Mouse (Mus musculus) left cerebral cortex, postnatal 36 days (tissue): ENCODE measurements around the gene Hspd1. TPM values are rescaled to one million over a fixed set of nuclear protein-coding genes. Genes with fewer than 3 reads are reported as not detected.

ENCODE experiments used
- DNase-seq, 2 experiments: peaks; one replicate each; pipeline ENCODE4 v3.0.0; 2021 to 2022; ENCODE audit warnings: low spot score in 2 of 2, mixed read lengths in 1 of 2
- intact Hi-C: fragments of 180-260 bp; cut with DNase I; formaldehyde crosslinking; loops from one replicate; pipeline ENCODE4 v1.15.1; 2025
- total RNA-seq, 2 experiments: library from RNA; stranded (reverse); gene quantifications; 2 replicates each; pipeline ENCODE4 v1.2.3; 2021

Hspd1 gene
- total RNA-seq, 2 experiments from 2014 or later, result 150 to 161 TPM

GRCm38 (mm10) chr1:55051671-55052070 lies 36.4 kb downstream of the Hspd1 start:
- DNase-seq, result no peak
- intact Hi-C loops, result loop anchor here (1.0 kb wide), 1 partner anchor 24 kb away; the partner anchor contains the start of gene Sf3b1

- intact Hi-C loops, result no loop called here
- DNase-seq, result no peak
Observed at GRCm38 (mm10) chr1:55048841-55049587, 39.0 kb downstream of the Hspd1 start.

- intact Hi-C loops, result no loop called here
- DNase-seq, result no peak
Observed at GRCm38 (mm10) chr1:55043164-55043563, 44.9 kb downstream of the Hspd1 start.

GRCm38 (mm10) chr1:55042246-55042645 lies 45.8 kb downstream of the Hspd1 start:
- no peak for DNase-seq
- intact Hi-C loops, result no loop called here

GRCm38 (mm10) chr1:55041691-55042090 lies 46.4 kb downstream of the Hspd1 start:
- no peak for DNase-seq
- intact Hi-C loops, result no loop called here

GRCm38 (mm10) chr1:55039944-55040343 lies 48.1 kb downstream of the Hspd1 start:
- intact Hi-C loops, result no loop called here
- DNase-seq, result no peak

GRCm38 (mm10) chr1:55031026-55031779 lies 56.8 kb downstream of the Hspd1 start:
- intact Hi-C loops, result no loop called here
- DNase-seq, result no peak

- intact Hi-C loops, result no loop called here
- no peak for DNase-seq
Observed at GRCm38 (mm10) chr1:55029446-55029845, 58.6 kb downstream of the Hspd1 start.

- DNase-seq, result no peak
- intact Hi-C loops, result no loop called here
Observed at GRCm38 (mm10) chr1:55028512-55029249, 59.4 kb downstream of the Hspd1 start.

GRCm38 (mm10) chr1:55027966-55028365 lies 60.1 kb downstream of the Hspd1 start:
- no peak for DNase-seq
- intact Hi-C loops, result loop anchor here (1.0 kb wide), 2 partner anchors 24 to 60 kb away; partner anchors contain the start of genes Coq10b, Hspd1 and Hspe1

Other genes starting within 250 kb of the Hspd1 start
- 10 to 100 TPM; 19.7 to 21.7 TPM for gene Ankrd44, start 161.9 kb downstream of the Hspd1 start, total RNA-seq
- 100 to 1,000 TPM; 131 to 167 TPM for gene Sf3b1, start 60.8 kb downstream of the Hspd1 start, total RNA-seq
- gene Coq10b, start 35.5 kb downstream of the Hspd1 start, total RNA-seq, result 10 to 100 TPM; 31.8 to 36.1 TPM
- 10 to 100 TPM; 81.2 to 91.0 TPM for gene Hspe1, start 111 bp downstream of the Hspd1 start, total RNA-seq
- 10 to 100 TPM; 51.0 to 54.8 TPM for gene Mob4, start 43.0 kb upstream of the Hspd1 start, total RNA-seq
- 10 to 100 TPM; 19.8 to 22.9 TPM for gene Rftn2, start 138.5 kb upstream of the Hspd1 start, total RNA-seq
- gene Mars2, start 148.9 kb upstream of the Hspd1 start, total RNA-seq, result 1 to 10 TPM; 8.4 to 9.8 TPM